Mouse (Mus musculus) right cerebral cortex, postnatal 25 days (tissue): ENCODE measurements around the gene Kiz.
A peak's percentile ranks its signal among the peaks of the same experiment; 100 is the strongest.

Source experiments
- DNase-seq: peaks from one replicate; pipeline ENCODE4 v3.0.0; 2022

Kiz gene

DNA sequence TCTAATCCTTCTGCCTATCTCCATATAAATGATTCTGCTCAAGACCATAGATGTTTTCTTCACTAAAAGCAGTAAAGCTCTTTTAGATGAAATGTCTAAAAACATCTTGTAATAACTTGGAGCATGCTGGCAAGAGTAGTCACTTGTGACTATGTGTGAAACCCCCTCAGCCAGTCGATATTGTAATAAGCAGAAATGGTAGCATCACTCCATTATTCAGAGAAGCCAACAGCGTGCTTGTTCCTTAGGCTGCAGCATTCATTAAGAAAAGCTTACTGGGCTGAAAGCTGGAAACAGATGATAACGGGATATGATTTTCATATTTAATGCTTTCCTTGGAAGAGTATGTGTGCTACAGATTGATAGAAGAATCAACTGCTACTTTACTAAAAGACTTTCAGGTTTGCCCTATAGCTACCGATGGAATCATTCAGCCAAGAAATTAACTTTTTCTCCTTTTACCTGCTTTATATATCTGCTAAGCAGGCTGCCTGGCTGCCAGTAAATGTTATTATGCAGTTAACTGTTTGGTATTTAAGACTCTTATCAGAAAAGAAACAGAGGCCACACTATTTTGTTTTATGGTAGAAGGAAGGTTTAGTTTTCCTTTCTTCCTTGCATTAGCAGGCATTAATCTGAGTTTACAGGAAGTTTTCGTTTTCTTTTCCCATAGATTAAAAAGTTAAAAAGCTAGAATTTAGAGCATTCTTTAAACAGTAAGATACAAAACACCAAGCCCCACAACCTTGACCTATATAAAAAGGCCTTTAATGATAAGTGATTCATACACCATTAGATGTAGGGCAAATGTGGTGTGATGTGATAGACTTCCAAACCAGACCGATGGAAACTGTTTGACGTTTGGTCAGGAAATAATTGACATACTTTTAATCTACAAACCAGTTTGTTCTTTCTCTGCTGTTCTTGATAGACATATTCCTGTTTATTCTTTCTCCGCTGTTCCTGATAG, 15.9 kb downstream of the Kiz start:
- DNase-seq = no peak

DNA sequence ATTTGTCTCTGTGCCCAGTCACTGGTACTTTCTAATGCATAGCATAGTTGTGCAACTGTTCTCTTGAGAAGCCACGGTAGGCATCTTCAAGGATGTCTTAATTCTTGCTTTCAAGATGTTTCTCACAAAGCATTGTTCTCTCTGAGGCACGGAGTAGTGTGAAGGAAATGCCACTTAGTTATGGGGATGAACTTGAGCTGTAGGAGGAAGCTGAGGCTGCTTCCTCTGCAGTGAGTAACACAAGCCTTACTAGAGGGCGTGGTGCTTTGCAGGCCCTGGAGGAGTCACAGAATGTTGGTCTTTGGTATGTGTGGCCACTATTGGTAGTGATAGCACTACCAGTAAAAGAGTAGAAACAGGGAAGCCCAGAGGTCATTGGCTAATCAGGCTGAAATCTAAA, 17.0 kb downstream of the Kiz start:
- DNase-seq = no peak

DNA sequence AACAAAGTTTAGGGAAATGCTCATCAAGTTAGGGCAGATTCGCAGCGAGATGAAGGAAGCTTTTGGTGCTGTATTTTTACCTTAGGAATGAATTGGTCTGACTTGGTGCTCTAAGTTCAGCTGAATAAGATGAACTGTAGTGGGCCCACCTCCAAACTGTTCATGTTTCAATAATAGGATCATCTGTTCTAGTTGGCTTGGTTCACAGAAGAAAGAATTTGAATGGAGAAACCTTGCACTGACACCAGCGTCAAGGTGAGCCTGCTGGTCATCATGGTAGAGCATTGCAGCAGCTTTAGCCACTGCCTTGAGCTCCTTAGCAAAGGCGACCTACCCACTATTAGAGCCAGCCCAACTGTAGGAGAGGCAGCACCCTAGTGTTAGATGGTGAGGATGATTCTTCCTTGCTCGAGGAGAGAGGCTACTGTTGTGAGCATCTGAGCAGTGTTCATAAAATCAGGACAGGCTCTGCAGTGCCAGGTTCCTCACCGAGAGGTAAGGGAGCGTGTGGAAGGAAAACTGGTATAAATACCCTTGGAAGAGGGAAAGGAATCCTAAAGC, 18.3 kb downstream of the Kiz start:
- DNase-seq = no peak

DNA sequence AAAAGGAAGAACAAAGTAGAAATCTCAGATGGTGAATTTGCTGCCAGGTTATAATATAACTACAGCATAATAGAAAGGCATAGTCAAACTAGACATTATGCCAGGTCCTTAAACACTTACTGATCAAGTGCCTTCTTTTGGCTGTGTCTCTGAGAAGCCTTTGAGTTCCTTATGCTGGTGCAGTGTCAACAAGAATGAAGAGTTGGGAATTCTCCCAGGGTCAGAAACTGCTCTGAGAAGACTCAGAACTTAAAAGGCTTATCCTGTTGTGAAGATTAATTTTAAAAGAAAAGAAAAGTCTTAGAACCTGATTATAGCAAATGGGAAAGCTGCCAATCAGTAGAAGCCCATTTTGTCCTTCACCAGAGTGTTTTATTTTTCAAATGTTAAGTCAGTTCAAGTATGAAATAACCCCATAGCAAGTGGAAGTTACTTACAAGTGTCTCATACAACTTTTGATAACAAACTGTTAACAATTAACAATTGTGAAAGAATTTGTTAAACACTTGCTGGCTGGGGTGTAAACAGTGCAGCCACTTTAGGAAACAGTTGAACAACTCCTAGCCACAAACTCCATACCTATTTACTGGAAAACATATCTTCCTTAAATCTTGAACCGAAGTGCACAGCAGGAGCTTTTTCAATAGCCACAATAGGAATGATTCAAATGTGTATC, 21.9 kb downstream of the Kiz start:
- DNase-seq = no peak

DNA sequence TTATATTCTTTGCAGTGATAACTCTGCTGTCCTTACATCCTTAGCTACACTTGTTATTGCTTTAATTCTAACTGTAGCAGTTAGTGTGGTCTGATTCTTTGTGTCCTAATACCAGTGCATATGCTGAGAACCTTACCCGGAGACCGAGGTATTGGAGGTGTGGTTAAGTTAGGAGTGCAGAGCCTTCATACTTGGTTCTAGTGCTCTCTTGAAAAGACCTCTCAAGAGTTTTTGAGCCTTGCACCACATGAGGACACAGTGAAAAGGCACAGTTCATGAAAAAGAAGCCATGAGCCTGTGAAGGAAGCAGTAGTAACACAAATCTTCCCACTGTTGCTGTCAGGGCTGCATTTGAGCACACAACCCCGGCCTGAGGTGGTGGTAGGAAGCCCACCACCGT, 26.0 kb downstream of the Kiz start:
- DNase-seq = no peak

DNA sequence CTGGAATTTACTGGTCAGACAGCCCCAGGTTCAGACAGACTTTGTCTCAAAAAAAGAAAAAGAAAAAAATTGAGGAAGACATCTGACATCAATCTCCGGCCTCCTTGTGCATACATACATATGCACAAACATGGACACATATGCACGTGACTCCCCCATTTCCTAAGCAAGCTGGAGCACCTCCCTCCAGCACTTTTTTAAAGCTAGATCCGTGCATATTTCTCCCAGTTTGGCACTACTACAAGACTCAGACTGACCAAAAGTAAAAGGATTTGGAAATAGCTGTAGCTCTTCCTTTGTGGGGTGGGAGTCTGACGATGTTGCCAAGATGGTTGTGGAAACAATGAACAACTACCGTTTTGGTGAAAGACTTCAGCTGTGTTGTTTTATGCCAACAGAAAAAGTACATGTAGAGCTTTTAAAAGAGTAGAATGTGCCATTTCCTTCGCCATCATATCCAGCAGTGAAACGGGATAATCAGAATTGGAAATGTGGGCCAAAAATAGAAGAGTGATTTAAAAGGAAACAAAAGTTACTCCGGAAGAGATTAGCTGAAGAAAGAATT, 28.7 kb downstream of the Kiz start:
- no peak for DNase-seq

DNA sequence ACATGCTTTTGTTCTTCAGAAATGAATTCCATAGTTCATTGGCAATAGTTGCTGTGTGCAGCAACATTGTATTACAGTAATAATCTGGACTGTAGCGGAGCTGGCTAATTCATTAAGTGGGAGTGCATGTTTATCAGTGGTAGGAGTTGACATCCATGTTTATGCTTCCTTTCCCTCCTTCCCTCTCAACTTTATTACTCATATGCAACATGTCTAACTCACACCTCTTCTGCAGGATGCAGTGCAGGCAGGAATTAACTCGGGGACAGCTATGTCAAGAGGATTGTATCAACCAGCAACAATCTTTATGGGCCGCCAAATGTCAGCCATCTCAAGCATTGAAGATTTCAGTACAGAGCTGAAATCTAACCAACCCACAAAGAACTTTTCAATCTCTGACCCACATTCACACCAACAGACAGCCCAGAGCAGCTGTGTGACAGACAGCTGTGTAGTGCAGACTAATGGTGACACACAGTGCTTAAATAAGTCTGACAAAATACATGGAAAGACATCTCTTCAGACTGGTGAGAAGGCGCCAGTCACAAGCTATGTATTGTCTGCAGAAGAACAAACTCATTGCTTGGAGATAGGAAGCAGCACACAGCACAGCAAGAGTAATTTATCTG, 33.2 kb downstream of the Kiz start:
- DNase-seq = no peak

DNA sequence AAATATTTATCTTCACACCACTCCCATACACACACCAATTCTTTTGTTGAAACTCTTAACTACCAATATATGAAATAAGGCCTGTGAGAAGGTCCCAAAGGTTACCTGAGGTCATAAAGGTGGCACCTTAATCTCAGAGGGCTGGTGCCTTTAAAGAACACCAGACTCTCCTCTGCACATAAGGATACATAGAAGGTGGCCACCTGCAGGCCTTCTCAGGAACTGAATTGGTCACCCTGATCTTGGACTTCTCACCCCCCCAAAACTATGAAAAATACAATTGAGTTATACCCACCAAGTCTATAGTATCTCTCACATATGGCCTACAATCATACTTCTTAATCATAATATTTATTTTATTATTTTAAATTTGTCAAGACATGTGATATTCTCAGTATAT, 43.3 kb downstream of the Kiz start:
- no peak for DNase-seq

DNA sequence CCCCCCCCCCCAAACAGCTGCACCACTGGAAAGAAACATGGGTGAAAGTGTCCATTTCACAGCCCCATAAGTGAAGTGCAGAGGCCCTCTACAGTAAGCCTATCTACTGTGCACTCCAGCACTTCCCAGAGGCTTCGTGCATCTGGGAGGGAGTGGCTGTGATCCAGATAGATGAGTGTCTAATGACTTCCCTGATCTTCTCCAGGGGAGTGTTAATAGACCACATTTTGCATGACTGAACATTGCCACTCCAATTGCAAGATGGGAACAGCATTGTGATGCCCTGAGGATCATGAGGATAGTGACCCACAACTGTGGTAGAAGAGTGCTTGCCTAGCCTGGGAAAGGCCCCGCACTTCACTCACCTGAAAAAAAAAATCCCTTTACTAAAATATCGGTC, 60.4 kb downstream of the Kiz start:
- DNase-seq = no peak

DNA sequence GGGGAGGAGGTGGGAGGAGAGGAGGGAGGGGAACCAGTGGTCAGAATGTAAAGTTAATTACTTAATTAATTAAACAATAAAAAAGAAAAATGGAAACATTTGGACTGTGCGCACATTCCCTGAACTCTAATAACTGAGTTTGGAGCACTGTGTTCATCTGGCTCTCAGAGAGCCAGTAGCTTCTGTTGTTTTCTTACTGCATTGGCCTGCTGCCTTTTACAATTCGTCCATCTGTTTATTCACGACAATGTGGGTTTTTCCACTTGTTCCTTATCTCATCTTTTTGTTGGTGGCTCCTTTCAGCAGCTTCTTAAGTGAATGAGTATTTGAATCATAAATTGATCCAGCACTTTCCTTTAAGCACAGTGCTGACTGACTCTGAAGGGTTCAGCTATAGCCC, 62.1 kb downstream of the Kiz start:
- no peak for DNase-seq

DNA sequence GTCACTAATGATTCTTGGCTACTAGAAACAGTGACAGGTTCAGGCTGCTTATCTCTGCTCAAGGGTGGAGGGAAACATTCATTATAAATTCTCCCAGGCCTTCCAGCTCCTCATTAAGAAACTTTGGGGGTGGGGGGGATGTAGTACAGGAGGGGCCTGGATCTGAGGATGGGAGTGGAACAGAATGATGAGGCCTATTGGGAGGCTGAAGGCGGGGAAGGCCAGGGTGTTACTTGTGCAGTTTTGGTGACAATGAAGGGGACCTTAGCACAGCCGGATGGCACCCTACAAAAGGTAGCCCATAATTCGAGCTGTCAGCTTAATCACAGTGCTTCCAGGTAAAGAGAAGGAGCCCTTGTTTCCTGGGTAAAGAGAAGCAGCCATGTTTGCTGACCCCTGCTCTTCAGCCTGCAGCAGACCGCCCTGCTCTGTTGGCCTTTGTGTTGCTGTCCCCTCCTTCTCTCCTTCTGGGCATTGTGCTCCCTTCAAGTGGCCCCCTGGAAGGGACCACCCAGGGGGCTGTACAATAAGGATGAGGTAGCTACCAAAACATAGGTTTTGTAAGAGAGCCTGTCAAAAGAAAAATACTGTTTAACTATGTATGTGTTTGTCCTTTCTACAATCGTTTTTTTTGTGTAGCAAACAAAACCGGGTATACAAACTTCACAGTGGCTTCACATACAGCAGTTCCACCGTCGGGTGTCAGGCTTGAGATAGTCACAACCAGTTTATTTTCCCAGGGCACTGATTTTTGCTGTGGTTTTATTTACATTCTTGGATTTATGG, 64.9 kb downstream of the Kiz start:
- DNase-seq = no peak

DNA sequence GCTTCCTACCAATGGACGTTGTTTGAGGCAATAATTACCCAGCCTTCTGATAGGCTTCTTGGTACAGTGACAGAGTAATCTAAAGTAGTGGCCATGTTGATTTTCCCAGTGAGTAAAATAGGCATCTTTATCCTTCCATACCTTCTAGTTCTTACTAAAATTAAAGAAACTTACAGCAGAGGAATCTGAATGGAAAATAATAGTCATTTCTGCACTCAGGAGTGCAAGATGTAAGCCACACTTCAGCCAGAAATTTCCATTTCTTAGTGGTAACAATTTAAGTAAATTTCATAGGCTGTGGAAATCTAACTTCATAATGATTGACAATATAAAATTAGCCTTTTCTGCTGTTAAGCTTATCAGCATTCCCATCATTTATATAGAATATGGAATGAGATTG, 69.6 kb downstream of the Kiz start:
- no peak for DNase-seq

DNA sequence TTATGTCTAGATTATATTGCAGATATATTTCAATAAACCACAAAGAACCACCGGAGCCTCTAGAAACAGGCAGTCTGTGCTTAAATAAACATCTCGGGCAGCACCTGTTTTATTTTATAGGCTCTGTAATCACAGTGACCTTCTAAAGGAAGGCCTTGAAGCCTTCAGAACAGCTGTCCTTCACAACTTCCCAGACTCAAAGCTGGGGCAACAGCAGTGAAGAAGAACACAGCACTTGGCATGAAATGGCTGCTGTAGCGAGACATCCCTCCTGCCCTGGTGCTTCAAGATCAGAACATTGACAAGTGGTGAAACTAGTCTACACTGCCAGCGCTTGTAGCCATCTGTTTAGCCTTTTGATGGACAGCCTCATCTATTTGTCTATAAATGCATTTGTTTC, 70.2 kb downstream of the Kiz start:
- no peak for DNase-seq

DNA sequence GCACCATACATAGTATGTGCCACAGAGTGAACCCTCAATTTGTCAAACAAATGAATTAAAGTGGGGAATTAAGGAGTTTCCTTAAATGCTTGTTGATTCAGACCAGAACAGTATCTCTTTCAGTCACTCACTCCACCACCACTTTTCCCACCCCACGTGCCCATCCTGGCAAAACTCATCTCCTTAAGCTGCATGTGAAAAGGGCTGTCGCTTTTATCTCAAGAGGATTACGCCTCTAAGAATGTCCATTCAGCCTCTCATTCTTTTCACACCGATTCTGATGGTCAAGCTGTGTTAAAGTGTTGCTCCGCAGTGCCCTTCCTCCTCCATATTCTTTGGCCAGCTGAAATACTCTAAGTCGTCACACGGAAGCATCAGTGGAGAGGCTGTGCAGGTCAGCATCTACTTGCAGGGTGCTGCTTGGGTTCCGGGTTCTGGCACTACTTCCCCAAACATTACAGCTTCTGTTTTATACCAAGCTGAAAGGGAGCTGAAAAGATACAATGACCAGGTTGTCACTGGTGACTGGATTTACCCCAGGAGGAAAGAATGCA, 92.6 kb downstream of the Kiz start:
- no peak for DNase-seq

DNA sequence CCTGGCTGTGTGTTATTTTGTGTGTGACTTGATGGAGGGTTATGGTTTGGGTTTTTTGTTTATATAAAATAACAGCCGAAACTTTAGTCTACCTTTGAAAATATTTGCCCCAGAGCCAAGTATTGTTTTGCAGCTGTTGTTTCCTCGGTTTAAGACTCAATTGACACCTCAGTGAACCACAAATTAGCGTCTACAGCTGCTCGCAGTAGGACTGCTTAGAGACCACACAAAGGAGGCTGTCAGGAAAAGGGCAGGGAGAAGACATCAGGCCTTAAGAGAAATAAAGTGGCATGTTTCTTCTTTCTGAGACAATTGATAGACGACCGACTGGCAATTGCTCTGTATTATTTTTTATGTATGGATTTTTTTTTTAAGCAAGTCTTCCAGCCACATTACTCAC, 100.7 kb downstream of the Kiz start:
- no peak for DNase-seq

DNA sequence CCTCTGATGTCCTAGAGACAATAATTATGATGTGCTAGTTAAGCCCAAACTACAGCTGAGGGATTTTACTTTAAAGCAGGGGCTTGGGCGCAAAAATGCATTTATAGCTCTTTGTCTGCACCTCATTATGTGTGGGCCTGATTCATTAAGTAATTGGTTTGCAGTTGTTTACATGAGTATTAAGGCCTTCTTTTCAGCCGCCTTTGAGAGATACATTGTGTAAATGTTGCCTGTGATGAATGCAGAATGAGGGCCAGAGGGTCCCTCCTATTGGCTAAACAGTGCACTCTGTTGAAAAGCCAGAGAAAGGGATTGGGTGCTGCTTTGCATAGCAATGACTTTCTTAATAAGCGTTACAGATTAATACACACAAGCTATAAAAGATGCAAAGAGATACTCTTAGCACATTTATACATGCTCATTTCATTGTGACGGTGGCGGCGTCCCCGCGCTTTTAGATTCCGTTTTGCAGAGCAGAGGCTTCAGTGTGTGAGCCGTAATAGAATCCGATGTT, 102.8 kb downstream of the Kiz start:
- peak; percentile 5 for DNase-seq

DNA sequence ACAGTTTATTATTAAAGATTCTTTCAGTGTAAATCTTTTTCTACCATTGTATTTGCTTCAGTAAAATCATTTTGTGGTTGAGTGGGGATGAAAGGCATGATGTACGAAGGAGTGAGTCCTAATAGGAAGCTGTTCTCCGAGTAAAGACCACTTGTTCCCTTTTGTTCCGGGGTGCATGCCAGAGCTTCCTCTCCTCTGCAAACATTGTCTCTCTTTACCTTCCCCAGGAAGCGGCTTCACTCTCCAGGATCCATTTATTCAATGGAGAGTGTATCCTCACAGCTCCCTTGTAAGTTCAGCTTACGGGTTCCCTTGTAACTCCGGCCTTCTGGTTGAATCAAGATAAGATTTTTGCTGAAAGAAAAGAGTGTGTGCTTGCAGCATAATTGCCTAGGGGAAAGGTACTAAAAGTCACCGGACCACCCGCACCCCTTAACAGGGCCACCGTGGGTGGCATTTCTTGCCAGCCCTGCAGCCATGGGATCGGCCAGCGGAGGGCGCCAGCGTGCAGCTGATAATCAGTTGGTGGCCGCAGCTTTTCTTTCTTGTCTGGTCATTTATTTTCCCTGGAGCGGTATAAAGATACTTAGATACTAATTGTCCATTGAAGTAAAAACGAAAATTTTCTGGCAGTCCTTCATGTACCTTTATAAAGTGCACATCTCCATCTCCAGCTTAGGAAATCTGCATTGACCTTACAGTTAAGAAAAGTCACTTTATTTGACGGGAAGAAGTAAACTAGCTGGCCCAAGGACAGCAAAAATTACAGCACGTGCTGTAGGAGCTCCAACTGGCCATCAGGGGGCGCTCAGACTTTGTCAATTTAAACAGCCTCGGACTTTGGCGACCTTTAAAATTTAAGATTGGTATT, 103.5 kb downstream of the Kiz start:
- peak; percentile 79 for DNase-seq

DNA sequence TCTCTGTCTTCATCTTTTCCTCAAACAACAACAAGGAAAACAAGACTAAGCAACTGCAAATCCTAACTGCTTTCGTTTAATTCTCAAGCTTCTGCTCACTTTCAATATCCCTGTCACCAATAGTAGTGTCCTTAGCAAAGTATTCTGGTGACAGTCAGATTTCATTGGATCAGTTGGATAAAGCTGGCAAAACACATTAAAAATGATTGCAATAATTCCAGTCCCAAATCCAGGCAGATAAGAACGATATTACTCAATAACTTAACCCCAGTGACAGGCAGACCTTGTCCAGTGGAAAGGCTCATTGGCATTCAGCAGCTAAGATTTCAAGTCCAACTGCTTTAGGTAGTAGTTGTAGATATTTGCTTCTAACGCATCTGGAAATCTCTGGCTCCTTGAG, 119.4 kb downstream of the Kiz start:
- DNase-seq = no peak

DNA sequence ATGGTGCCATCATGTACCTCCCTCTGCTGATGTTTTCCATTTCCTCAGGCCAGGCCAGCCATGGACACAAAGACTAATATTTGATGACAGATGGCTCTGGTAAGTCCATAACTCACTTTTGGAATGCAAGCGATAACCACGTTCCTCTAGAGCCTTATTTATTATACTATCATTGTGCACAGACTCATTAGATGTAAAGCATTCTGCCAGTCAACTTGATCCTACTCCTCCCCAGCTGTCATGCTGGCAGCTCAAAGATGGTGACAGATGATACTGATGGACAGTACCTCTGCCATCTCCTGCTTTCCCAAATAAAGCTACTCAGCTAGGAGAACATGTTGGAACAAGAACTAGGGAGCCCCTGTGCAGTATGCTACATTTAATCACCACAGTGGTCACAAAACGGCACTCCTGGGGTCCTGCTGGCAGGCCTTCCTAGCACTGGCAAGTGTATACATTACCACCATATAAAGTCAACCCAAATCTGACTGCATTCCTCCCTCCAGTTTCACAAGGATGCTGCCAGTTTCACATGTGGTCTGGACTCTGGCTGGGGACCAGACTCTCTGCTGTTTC, 119.9 kb downstream of the Kiz start:
- DNase-seq = no peak

DNA sequence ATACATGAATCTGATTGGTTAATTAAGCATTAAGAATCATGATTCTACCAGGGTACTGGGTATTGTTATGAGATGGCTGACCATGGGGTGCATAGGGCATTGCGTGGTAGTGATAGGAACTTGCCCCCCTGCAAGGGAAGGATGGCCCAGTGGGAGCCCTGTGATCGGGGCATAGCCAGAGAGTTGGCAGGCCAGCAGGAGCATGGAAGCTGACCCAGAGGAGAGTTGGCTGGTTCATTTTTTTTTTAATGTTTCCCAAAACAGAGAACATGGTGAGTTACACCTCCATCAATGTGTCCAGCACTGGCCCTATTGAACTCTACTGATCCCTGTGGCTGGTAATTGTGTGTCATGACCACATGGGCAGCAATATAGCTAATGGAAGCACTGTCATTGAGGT, 127.1 kb downstream of the Kiz start:
- DNase-seq = no peak

DNA sequence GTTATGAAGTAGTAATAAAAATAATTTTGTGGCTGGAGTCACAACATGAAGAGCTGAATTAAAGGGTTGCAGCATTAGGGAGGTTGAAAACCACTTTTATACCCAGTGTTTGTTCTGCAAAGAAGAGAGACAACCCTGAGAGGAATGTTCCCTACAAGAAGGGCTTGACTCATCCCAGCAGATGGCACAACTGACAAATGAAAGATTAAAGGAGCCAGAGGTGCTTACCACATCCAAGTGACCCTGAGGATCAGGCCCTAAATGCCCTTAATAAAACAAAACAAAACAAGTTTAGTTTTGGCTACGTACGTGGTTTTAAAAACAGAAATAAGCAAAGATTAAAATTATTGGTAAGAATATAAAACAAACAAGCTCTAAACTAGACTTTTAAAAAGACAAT, 129.2 kb downstream of the Kiz start:
- no peak for DNase-seq
